Mouse (Mus musculus) cerebellum, adult 9-10 months (tissue): ENCODE results near the gene Stoml1.

Experiments used
- DNase-seq: peaks from one replicate; pipeline ENCODE4 v3.0.0; 2022

The Stoml1 gene

DNA sequence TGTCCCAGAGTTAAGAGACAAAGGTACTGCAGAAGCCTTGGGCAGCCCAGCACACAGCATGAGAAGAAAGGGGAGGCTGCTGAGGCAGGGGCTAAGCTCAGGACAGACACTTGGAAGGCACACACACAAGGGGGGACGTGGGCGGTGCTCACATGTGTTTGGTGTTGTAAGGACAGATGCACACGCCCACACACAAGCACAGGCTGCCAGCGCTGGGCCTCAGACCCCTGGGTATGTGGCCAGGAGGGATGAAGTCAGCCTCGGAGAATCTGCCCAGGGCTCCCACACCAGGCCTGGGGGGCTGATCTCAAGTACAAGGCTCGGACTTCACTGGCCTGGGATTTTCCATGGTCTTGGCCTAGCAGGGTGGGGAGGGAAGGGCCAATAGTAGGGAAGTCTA is 55.4 kb downstream of the Stoml1 start:
- no peak for DNase-seq

DNA sequence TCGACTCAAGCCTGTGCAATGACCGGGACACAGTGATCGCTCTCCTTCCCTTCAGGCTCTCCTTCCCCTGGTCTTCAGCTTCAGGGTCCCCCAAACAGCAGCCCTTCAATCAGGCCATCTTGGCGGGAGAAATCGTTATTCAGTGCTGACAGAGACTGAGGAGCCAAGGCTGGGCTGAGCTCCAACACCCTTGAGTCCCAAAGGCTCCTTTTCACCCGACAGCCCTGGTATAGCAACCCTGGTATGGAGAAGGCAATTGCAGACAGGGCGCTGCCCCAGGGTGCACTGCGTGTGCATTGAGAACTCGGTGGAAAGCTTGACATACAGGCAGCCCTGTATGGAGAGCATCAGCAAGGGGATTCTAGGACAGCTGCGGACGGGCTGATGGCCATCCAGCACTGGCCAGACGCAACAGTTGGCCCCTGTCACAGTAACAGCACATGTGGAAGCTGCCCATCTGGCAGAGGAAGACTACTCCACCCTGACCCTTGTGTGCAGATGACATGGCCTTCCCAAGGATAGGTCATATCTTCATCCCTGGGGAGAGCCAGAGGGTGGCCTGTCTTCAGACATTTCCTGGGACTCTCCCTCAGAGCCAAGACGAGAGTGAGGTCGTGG is 57.2 kb downstream of the Stoml1 start:
- no peak for DNase-seq

DNA sequence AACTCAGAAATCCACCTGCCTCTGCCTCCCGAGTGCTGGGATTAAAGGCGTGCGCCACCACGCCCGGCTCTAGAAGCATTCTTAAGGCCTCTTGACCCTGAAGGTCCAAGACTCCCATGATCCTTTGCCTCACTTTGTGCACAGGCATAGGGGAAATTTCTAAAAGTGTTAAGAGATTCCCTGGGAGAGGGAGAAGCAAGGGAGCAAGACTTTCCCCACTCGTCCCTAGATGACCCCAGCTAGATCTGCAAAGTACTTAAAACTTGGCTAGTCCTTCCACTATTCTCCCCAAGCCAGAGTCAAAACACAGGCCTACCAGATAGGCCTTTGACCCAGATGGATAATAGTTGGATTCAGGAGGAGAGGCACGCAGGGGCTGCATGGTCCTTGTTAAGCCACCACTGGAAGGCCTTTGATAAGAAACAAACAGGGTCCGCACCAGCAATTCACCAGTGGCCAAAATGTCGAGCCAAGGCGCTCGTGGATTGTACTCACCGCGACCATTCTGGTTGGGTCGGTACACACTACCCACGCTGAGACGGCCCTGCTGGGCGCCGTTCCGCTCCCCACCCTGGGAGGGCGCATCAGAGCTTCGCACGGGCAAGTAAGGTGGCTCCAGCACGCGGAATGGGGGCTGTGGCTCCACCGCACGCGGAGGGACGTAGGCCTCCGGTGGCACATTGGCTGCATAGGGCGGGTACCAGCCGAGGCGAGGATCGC is 58.4 kb downstream of the Stoml1 start:
- DNase-seq = no peak
